Comparison of ENCODE assay signal across 21 mouse cellular contexts in genomic region chr14:36905809-36906522, GRCm38 (mm10).
DNase-seq lines count a peak whose midpoint lies in the region; ATAC-seq and TF ChIP-seq lines count a peak whose summit lies in the region.
"Had no signal": no experiment of that assay in that cellular context is flagged by ENCODE, and none has a peak within 500 bp of the region (broad histone marks: within the 10 kb centered on the region; RNA-seq: fewer than 3 reads in every experiment).

No protein-coding gene starts in this region.

- no peaks in the 10 kb centered on the region for H3K9me3 ChIP-seq in forebrain, embryonic 13.5 days (replicated peaks)
- no peaks in the 10 kb centered on the region for H3K9me3 ChIP-seq in forebrain, embryonic 10.5 days
- no peaks in the 10 kb centered on the region for H3K9me3 ChIP-seq in forebrain, embryonic 14.5 days (replicated peaks; ENCODE audit: control insufficient read depth, low read length)
- H3K9me3 ChIP-seq in hindbrain, postnatal 0 days (ENCODE audit: low read length) = no peaks in the 10 kb centered on the region

- H3K4me3 ChIP-seq in forebrain, embryonic 13.5 days = no peak overlapping the region
- no peak overlapping the region for H3K4me3 ChIP-seq in forebrain, embryonic 10.5 days
- H3K4me3 ChIP-seq in forebrain, embryonic 14.5 days (ENCODE audit: low read depth, low read length) = no peak overlapping the region
- H3K4me3 ChIP-seq in hindbrain, postnatal 0 days (ENCODE audit: low read length) = no peak overlapping the region

- peaks cover 6% of the 10 kb centered on the region; the same call in 1 of the 2 replicates for H3K36me3 ChIP-seq in forebrain, embryonic 13.5 days (ENCODE audit: poor library complexity, severe bottlenecking)
- peaks cover 4% of the 10 kb centered on the region; the same call in 1 of the 2 replicates for H3K36me3 ChIP-seq in forebrain, embryonic 10.5 days (replicated peaks)
- peaks cover 6% of the 10 kb centered on the region; the same call in 1 of the 2 replicates for H3K36me3 ChIP-seq in forebrain, embryonic 14.5 days (ENCODE audit: control insufficient read depth, insufficient read depth, low read length)
- H3K36me3 ChIP-seq in hindbrain, postnatal 0 days (ENCODE audit: insufficient read depth, low read length) = peaks cover 13% of the 10 kb centered on the region; the same call in 1 of the 2 replicates

- no peak overlapping the region for H3K4me2 ChIP-seq in forebrain, embryonic 13.5 days
- no peak overlapping the region for H3K4me2 ChIP-seq in forebrain, embryonic 14.5 days (ENCODE audit: low read length)
- no peak overlapping the region for H3K4me2 ChIP-seq in hindbrain, postnatal 0 days (ENCODE audit: low read depth, low read length)

- H3K9ac ChIP-seq in forebrain, embryonic 13.5 days = no peak overlapping the region
- no peak overlapping the region for H3K9ac ChIP-seq in forebrain, embryonic 14.5 days (ENCODE audit: low read length)
- H3K9ac ChIP-seq in hindbrain, postnatal 0 days (replicated peaks; ENCODE audit: low read length) = no peak overlapping the region

- intact Hi-C loops in left cerebral cortex, postnatal 4 days (cut with DNase I) = no loop called here

- peaks cover 5% of the 10 kb centered on the region for H3K4me1 ChIP-seq in forebrain, embryonic 13.5 days
- H3K4me1 ChIP-seq in forebrain, embryonic 10.5 days = no peaks in the 10 kb centered on the region
- 0 out of 2 replicates have a peak, but pooled peaks cover 2% of the 10 kb centered on the region for H3K4me1 ChIP-seq in forebrain, embryonic 14.5 days (ENCODE audit: control insufficient read depth, insufficient read depth, low read length)
- H3K4me1 ChIP-seq in hindbrain, postnatal 0 days (ENCODE audit: insufficient read depth, low read length) = no peaks in the 10 kb centered on the region

- 0 out of 2 replicates have a peak, but pooled peaks have one; percentile 41 for ATAC-seq in forebrain, embryonic 13.5 days
- peak; percentile 40; the same call in 1 of the 2 replicates for ATAC-seq in forebrain, embryonic 14.5 days
- ATAC-seq in hindbrain, postnatal 0 days = 0 out of 2 replicates have a peak, but pooled peaks have one; percentile 55
- ATAC-seq: activated CD4-positive, CD25-positive, alpha-beta regulatory T cell, adult 4 months; CD4-positive, CD25-positive, alpha-beta regulatory T cell, adult 4 months; intestine, embryonic 16.5 days had no signal

- no peaks in the 10 kb centered on the region for H3K27me3 ChIP-seq in forebrain, embryonic 13.5 days
- no peaks in the 10 kb centered on the region for H3K27me3 ChIP-seq in forebrain, embryonic 10.5 days (ENCODE audit: poor library complexity, severe bottlenecking)
- no peaks in the 10 kb centered on the region for H3K27me3 ChIP-seq in forebrain, embryonic 14.5 days (replicated peaks; ENCODE audit: control insufficient read depth, insufficient read depth, low read length)
- no peaks in the 10 kb centered on the region for H3K27me3 ChIP-seq in hindbrain, postnatal 0 days (ENCODE audit: insufficient read depth, low read length)

- no peak for DNase-seq in forebrain, embryonic 10.5 days (ENCODE audit: extremely low spot score, low spot score)
- peak; percentile 8 for DNase-seq in left cerebral cortex, postnatal 4 days
- no peak for DNase-seq in left cerebral cortex, adult 9 months (ENCODE audit: low spot score in 2 of 2)
- peak; percentile 29 for DNase-seq in forebrain, embryonic 14.5 days (ENCODE audit: low spot score)
- peak; percentile 33 for DNase-seq in hindbrain, postnatal 0 days (ENCODE audit: low spot score)
- DNase-seq in MN1 (ENCODE audit: low spot score) = no peak
- no peak for DNase-seq in thymus, postnatal 0 days (ENCODE audit: low spot score)
- DNase-seq: adrenal gland, postnatal 14 days; cerebellum, adult 11-12 months; cerebellum, postnatal 25 days; heart, adult 11 months; heart, postnatal 36 days; kidney, postnatal 36 days; liver; lung, postnatal 10 days; right cerebral cortex, postnatal 4 days; thymus, postnatal 4 days had no signal

- WGBS in forebrain, embryonic 13.5 days = 76% methylated on average over 10 of the region's 11 CpGs
- WGBS in forebrain, embryonic 10.5 days = 93% methylated on average over 11 of the region's 11 CpGs
- WGBS in forebrain, embryonic 14.5 days = 70% methylated on average over 9 of the region's 11 CpGs
- 60% methylated on average over 9 of the region's 11 CpGs for WGBS in hindbrain, postnatal 0 days

- H3K27ac ChIP-seq in forebrain, embryonic 13.5 days = no peak overlapping the region
- no peak overlapping the region for H3K27ac ChIP-seq in forebrain, embryonic 10.5 days
- H3K27ac ChIP-seq in forebrain, embryonic 14.5 days (ENCODE audit: low read depth, low read length) = peak overlapping the region; percentile 41; the same call in 1 of the 2 replicates
- peak overlapping the region; percentile 9; the same call in 1 of the 2 replicates for H3K27ac ChIP-seq in hindbrain, postnatal 0 days

- TF ChIP-seq CTCF in hindbrain, postnatal 0 days (IDR thresholded peaks at IDR 0.05; ENCODE audit: low read depth) = no peak

Comparison
In these comparisons a context has a peak if more than half of its experiments do, and no peak if none do; other contexts are left out.
1. H3K27ac ChIP-seq: peak in forebrain, embryonic 14.5 days (single experiment) and hindbrain, postnatal 0 days (single experiment); none in forebrain, embryonic 13.5 days (single experiment) and forebrain, embryonic 10.5 days (single experiment).
2. DNase-seq: peak in left cerebral cortex, postnatal 4 days (single experiment), forebrain, embryonic 14.5 days (single experiment) and hindbrain, postnatal 0 days (single experiment); none in forebrain, embryonic 10.5 days (single experiment), left cerebral cortex, adult 9 months (0 of 2), MN1 (single experiment) and thymus, postnatal 0 days (single experiment).
3. Peak in every context shown above with its lines, with median percentiles within 50 percentile points of each other: ATAC-seq.